Mouse (Mus musculus) heart, adult 2 months (tissue): ENCODE data around the gene Fibin. TPM values are rescaled to one million over a fixed set of nuclear protein-coding genes. Genes with fewer than 3 reads are reported as not detected.

Experiments used
- DNase-seq, 2 experiments: peaks; one replicate each; pipeline ENCODE4 v3.0.0; 2021
- H3K27ac ChIP-seq: fragments of 200-600 bp; 2 replicates; pipeline ENCODE4 v1.8.1; 2022
- H3K27me3 ChIP-seq: fragments of 200-500 bp; 2 replicates; pipeline ENCODE4 v1.6.1; 2012; ENCODE audit warnings: mild to moderate bottlenecking, low read length, inconsistent platforms, mixed read lengths; ENCODE audit not compliant: control insufficient read depth, insufficient read depth
- H3K36me3 ChIP-seq: fragments of 200-500 bp; 2 replicates; pipeline ENCODE4 v1.6.1; 2012; ENCODE audit warnings: low read length, inconsistent platforms; ENCODE audit not compliant: control insufficient read depth, insufficient read depth
- H3K4me1 ChIP-seq: fragments of 200-500 bp; 2 replicates; pipeline ENCODE4 v1.6.1; 2011; ENCODE audit warnings: low read length; ENCODE audit not compliant: control insufficient read depth, insufficient read depth
- H3K4me3 ChIP-seq: fragments of 200-600 bp; 2 replicates; pipeline ENCODE4 v1.8.1; 2022
- H3K79me2 ChIP-seq: fragments of 200-500 bp; replicated peaks from 2 replicates; pipeline ENCODE4 v1.6.1; 2012; ENCODE audit warnings: mild to moderate bottlenecking, inconsistent platforms, low read length, moderate library complexity, mixed read lengths; ENCODE audit not compliant: control insufficient read depth, insufficient read depth
- H3K9ac ChIP-seq: fragments of 200-500 bp; 2 replicates; pipeline ENCODE4 v1.6.1; 2012; ENCODE audit warnings: low read depth, mild to moderate bottlenecking, control low read depth, inconsistent platforms, low read length, mixed read lengths
- CTCF ChIP-seq: fragments of 200-600 bp; IDR thresholded peaks from 2 replicates; pipeline ENCODE4 v1.8.1; 2022; ENCODE audit warnings: antibody characterized with exemption, mild to moderate bottlenecking, moderate library complexity
- EP300 ChIP-seq: fragments of 200-500 bp; IDR thresholded peaks from 2 replicates; pipeline ENCODE4 v1.6.1; 2011; ENCODE audit warnings: low read depth, low read length, control low read depth; ENCODE audit not compliant: insufficient read depth
- POLR2A ChIP-seq: fragments of 200-500 bp; IDR thresholded peaks from 2 replicates; pipeline ENCODE4 v1.6.1; 2011; ENCODE audit warnings: mild to moderate bottlenecking, low read depth, low read length, control low read depth; ENCODE audit not compliant: insufficient read depth
- WGBS: fragments of 180-500 bp; shearing (Covaris S2); methylation state at CpG from one replicate; pipeline ENCODE4 v1.1.7; 2018; 5-methylcytosine and 5-hydroxymethylcytosine counted together
- intact Hi-C: fragments of 180-260 bp; cut with DNase I; formaldehyde crosslinking; loops from one replicate; pipeline ENCODE4 v1.15.1; 2025
- polyA plus RNA-seq: library from polyadenylated mRNA; depleted of rRNA; stranded (reverse); fragments of >200 nt; gene quantifications from 2 replicates; pipeline ENCODE4 v1.2.3, GENCODE M21; 2012
- total RNA-seq, 2 experiments: library from RNA; stranded (reverse); gene quantifications; 2 replicates each; pipeline ENCODE4 v1.2.3; 2021

The Fibin gene
- total and polyA plus RNA-seq, 3 experiments: 5.8 to 7.7 (median 6.2) TPM

DNA sequence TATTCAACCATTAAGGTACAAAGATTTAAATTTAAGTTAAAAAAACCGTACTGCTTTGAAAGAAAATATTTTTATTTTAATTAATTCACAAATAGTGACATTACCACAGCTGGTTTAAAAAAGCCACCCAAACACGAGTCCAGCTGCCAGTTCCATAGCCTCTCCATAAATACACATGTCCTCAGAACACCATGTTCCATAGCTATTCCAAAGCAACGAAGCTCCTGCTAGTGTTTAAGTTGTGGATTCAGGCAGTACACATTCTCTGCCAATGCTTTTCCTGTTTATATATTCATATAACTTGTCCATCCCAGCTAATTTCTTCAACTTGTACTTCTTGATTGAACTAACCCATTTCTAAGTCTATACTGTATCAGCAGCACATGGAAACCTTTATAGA, 872 bp upstream of the Fibin start:
- H3K27me3 ChIP-seq: no peaks in the 10 kb centered on the region
- no peak overlapping the region for H3K27ac ChIP-seq
- no peak for TF ChIP-seq POLR2A
- intact Hi-C loops: no loop called here
- H3K36me3 ChIP-seq: no peaks in the 10 kb centered on the region
- no peak for DNase-seq
- WGBS: 61% methylated on average over 3 of the region's 3 CpGs
- no peak overlapping the region for H3K4me3 ChIP-seq
- H3K79me2 ChIP-seq: no peaks in the 10 kb centered on the region
- H3K4me1 ChIP-seq: no peaks in the 10 kb centered on the region
- no peak overlapping the region for H3K9ac ChIP-seq

DNA sequence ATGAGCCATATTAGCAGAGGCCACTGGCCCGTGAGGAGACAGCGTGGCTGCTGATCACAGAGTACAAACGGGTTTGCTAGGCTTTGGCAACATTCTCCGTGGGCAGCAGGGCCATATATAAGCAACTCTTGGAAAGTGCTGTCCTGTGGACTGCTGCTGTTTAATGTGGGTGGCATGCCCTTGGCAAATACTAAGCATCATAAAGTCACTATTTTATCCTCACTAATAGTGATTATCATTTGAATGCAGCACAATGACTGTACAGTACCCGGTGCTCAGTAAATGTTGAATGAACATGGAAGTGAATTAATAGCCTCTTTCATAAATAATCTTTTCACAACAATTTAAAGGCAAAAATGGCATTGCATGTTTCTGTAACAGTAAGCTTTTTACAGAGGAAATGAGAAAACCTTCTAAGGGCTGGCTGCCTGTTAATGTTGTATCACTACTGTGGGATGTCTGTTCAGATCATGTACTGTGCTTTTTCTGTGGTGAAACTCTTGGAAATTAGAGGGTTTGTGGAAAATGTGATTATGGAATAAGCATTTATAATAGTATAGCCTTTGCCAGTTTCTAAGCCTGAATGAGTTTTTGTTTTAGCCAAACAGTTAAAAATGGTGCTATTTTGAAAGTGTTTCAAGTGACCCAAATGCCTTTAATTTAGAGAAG, 9.5 kb downstream of the Fibin start:
- DNase-seq: no peak
- TF ChIP-seq POLR2A (no peak), CTCF (no peak), EP300 (no peak)
- Histone ChIP-seq H3K9ac (no peak overlapping the region), H3K79me2 (no peaks in the 10 kb centered on the region), H3K27me3 (no peaks in the 10 kb centered on the region), H3K4me3 (no peak overlapping the region), H3K27ac (no peak overlapping the region), H3K4me1 (peaks cover 2% of the 10 kb centered on the region; the same call in 1 of the 2 replicates), H3K36me3 (no peaks in the 10 kb centered on the region)
- intact Hi-C loops: no loop called here
- WGBS: 85% methylated on average over 5 of the region's 5 CpGs

DNA sequence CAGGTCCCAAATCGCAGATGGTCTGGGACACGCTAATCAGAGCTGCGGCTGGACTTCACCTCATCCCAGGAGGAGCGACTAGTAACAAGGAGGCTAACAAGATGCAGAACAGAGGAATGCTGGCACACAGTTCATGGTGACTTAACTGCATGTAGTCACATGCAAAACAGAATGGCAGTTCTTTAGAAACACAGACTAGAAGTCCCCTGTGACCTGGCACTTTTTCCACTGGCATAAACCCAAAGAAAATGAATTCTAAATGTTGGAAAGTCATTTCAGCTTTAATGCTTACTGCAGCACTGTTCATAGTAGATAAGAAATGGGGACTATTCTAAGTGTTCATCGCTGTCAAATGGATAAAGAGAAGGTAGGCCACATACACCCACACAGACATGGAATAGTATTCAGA, 11.1 kb downstream of the Fibin start:
- Histone ChIP-seq H3K4me1 (peaks cover 2% of the 10 kb centered on the region; the same call in 1 of the 2 replicates), H3K79me2 (no peaks in the 10 kb centered on the region), H3K4me3 (no peak overlapping the region), H3K27ac (no peak overlapping the region), H3K36me3 (no peaks in the 10 kb centered on the region), H3K9ac (no peak overlapping the region), H3K27me3 (no peaks in the 10 kb centered on the region)
- DNase-seq: no peak
- TF ChIP-seq CTCF: no peak
- no peak for TF ChIP-seq EP300
- no peak for TF ChIP-seq POLR2A
- 40% methylated on average over 5 of the region's 5 CpGs for WGBS
- intact Hi-C loops: no loop called here

DNA sequence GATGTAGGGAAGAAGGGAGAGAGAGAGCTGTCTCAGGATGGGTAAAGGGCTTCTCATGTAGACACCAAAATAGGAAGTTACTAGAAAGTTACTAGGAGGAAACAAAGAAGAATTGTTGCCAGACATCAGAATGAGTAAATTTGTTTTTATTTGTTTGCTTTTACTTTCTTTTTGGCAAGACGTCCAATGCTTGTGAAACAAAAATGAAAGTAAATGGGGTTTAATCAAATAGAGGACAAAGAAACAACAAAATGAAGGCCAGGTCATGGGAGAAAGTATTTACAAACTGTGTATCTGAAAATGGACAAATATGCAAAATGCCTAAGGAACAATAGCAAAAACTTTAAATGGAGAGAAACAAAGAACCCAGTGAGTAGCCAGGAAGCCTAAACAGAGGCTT, 11.6 kb downstream of the Fibin start:
- Histone ChIP-seq H3K79me2 (no peaks in the 10 kb centered on the region), H3K27ac (no peak overlapping the region), H3K9ac (no peak overlapping the region), H3K4me3 (no peak overlapping the region), H3K36me3 (no peaks in the 10 kb centered on the region), H3K27me3 (no peaks in the 10 kb centered on the region), H3K4me1 (peaks cover 2% of the 10 kb centered on the region; the same call in 1 of the 2 replicates)
- DNase-seq: no peak
- no peak for TF ChIP-seq CTCF
- no peak for TF ChIP-seq POLR2A
- no peak for TF ChIP-seq EP300
- intact Hi-C loops: no loop called here
- 55% methylated on average over 1 of the region's 1 CpGs for WGBS

DNA sequence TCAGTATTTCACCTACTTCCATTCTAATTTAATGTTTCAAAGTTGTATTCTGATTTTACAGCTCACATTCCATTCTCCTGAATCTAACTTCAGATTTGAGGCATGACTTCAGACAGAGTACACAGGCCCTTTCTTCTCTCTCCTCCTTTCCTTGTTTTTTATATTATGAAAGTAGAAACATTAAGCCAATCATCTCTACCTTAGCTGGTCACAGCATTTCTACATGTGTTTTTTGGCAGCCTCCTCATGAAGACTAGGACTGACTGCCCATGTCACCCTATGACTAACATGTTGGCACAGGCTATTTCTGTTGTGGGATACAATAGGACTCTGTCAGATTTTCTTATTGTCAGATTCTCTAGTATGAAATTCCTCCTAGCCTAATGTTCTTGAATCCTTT, 34.0 kb downstream of the Fibin start:
- Histone ChIP-seq H3K27me3 (no peaks in the 10 kb centered on the region), H3K36me3 (no peaks in the 10 kb centered on the region), H3K9ac (no peak overlapping the region), H3K4me3 (no peak overlapping the region), H3K79me2 (no peaks in the 10 kb centered on the region), H3K4me1 (no peaks in the 10 kb centered on the region), H3K27ac (no peak overlapping the region)
- TF ChIP-seq CTCF: no peak
- TF ChIP-seq EP300: no peak
- no peak for TF ChIP-seq POLR2A
- intact Hi-C loops: no loop called here
- DNase-seq: no peak

DNA sequence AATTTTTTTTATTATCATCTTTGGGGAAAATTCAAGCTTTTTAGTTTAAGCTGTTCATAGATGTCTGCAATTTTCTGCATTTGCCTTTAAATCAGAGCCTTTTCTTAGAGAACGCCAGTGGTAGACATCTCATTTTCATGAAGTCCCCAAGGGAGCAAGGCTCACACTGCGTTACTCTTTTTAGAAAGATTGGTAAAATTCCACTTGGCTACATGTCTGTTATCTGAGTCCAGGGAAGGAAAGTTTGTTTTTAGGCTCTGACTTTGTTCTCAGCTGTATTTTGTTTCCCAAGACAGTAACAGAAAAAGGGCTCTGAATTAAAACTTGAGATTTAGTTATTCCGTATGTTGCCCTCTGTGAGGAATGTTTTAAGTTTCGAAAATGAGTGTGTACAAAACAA, 43.0 kb downstream of the Fibin start:
- intact Hi-C loops: no loop called here
- H3K36me3 ChIP-seq: no peaks in the 10 kb centered on the region
- DNase-seq: no peak
- H3K4me1 ChIP-seq: no peaks in the 10 kb centered on the region
- no peak for TF ChIP-seq CTCF
- no peak for TF ChIP-seq POLR2A
- TF ChIP-seq EP300: no peak
- H3K9ac ChIP-seq: no peak overlapping the region
- no peaks in the 10 kb centered on the region for H3K27me3 ChIP-seq
- H3K4me3 ChIP-seq: no peak overlapping the region
- 44% methylated on average over 4 of the region's 4 CpGs for WGBS
- no peaks in the 10 kb centered on the region for H3K79me2 ChIP-seq
- peak overlapping the region; percentile 6; the same call in 1 of the 2 replicates for H3K27ac ChIP-seq
